Mouse (Mus musculus): ENCODE results near the gene Sdc3. TPM values are rescaled to one million over a fixed set of nuclear protein-coding genes. Genes with fewer than 3 reads are reported as not detected.

Sdc3 gene
- 117 and 130 TPM in 2 replicates for polyA plus RNA-seq (2015; fragmentation: Nextera tagmentation; extraction: Ambion mirVana)

DNA sequence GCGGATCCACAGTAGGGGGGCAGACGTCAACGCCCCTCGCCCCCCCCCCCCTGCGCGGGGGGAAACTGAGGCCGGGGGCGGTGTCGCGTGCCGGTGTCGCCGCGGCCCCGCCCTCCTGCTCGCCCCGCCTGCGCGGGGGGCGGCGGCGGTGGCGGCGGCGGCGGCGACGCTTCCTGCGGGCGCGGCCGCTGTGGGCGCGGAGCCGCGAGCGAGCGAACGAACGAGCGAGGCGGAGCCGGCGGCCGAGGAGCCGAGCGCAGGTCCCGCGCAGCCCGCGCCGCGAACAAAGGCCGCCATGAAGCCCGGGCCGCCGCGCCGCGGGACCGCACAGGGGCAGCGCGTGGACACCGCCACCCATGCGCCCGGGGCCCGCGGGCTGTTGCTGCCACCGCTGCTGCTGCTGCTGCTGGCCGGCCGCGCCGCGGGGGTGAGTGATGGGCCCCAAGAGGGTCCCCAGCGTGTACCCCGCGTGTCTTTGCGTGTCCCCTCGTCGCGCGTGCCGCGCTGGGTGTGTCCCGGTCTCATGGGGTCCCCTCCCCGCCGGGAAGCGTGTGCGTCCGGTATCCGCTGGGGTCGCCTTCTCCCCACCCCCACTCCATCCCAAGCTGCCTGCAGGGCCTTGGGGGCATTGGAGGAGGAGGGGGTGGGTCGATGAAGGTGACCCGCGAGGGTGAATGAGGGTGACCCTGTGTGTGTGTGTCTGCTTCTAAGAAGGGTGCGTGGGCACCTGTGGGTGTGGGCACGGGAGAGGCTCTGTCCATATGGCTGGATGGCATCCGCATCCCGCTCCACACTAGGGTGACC, at the start of gene Sdc3:
Gene Sdc3 (plus strand): TSS at position 162 of the 804 bp plus-strand sequence.
- peak within 1 kb of the TSS; percentile 84 for H3K27ac ChIP-seq (replicated peaks)

DNA sequence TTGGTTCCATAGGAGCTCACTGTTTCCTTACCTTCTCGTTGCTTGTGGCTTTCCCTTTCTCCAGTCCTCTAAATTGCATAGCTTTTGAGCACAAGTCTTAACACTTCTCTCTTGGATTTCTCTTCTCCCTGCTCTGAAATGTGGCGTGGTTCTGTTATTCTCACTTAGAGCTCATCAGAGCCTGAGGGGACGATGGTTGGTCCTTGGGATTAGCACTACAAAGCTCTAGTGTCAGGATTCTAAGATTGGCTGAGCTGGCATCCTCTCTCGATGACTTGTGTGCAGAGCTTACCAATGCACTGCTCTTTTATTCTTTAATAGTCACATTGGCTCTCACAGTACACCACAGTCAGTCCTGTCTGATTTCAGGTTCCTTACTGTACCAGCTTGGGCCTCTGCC, 48.3 kb upstream of the Sdc3 start:
- ATAC-seq (ENCODE audit: low FRiP score), result no peak
- H3K36me3 ChIP-seq, result peaks cover 43% of the 10 kb centered on the region

More for the DNA sequence above, at the start of gene Sdc3:
- peaks cover 52% of the 10 kb centered on the region for H3K4me1 ChIP-seq
- peak within 1 kb of the TSS; percentile 97 for H3K9ac ChIP-seq (replicated peaks)
- H3K36me3 ChIP-seq, result no peaks in the 10 kb centered on the region
- peak within 1 kb of the TSS; percentile 79 for H3K4me3 ChIP-seq (replicated peaks)
- ATAC-seq (ENCODE audit: low FRiP score), result peak; percentile 56
- under 1% methylated on average over 87 of the region's 99 CpGs for WGBS
- no peaks in the 10 kb centered on the region for H3K27me3 ChIP-seq (replicated peaks)
- peak within 1 kb of the TSS; percentile 92 for H3K4me2 ChIP-seq
- H3K9me3 ChIP-seq (replicated peaks), result no peaks in the 10 kb centered on the region

DNA sequence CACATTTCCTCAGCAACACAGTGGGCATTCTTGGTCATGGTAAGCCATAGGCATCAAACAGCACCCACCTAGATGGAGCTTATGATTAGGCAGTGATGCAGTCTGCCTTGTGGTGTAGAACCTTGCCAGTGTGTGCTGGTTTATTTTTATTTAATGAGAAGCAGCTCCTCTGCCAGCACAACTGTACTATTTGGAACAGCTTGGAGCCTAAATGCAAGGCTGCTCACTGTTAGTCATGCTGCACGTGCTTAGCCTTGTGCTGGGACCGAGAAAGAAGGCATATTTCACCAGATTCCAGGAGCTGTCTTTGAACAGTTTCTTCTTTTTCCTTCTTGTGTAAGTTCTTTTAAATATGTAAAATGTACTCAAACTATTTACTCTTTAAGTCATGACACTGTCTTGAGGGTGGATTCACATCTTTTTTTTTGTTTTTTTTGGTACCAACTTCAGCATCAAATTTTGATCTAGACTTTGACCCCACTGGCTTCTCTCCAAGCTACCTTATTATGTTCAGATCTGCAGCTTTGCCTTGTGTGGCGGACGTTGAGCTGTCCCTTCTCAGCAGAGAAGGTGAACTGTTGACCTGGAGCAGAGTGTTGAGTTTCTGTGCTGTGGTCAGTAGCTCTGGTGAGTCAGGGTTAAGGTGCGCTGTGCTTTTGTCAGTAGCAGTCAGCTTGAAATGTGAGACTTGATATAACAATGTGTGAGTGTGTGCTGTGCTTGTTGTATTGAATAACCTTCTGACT, 46.6 kb upstream of the Sdc3 start:
- H3K36me3 ChIP-seq, result peaks cover 57% of the 10 kb centered on the region

More for the DNA sequence above, 48.3 kb upstream of the Sdc3 start:
- 80% methylated on average over 4 of the region's 4 CpGs for WGBS
- Histone ChIP-seq H3K27ac (replicated peaks) (peak overlapping the region; percentile 29; the same call in 1 of the 2 replicates), H3K4me3 (replicated peaks) (no peak overlapping the region), H3K4me1 (peaks cover 13% of the 10 kb centered on the region; the same call in 1 of the 2 replicates), H3K9ac (replicated peaks) (no peak overlapping the region), H3K27me3 (replicated peaks) (no peaks in the 10 kb centered on the region), H3K4me2 (no peak overlapping the region), H3K9me3 (replicated peaks) (no peaks in the 10 kb centered on the region)

DNA sequence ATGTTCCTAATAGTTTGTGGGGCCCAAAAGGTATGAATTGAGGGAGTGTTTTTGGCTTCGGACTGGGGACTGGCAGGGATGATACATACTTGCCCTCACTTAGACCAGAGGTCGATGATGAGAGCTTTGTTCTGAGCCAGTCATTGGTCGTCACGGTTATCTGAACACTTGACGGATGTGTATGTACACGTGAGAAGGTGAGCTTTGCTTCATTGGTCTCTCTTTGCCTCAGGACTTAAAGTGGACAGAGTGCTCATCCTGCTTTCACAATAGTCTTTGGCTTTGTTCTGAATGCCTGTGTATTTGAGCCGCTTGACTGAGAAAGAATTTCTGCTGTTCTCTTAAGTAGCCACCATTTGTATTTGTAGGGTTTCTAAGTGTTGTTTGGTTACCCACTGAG, 42.8 kb upstream of the Sdc3 start:
- Histone ChIP-seq H3K9ac (replicated peaks) (no peak overlapping the region), H3K4me1 (0 out of 2 replicates have a peak, but pooled peaks cover 3% of the 10 kb centered on the region), H3K4me3 (replicated peaks) (no peak overlapping the region), H3K27me3 (replicated peaks) (no peaks in the 10 kb centered on the region), H3K36me3 (peaks cover 74% of the 10 kb centered on the region), H3K4me2 (no peak overlapping the region), H3K27ac (replicated peaks) (no peak overlapping the region), H3K9me3 (replicated peaks) (no peaks in the 10 kb centered on the region)
- no peak for ATAC-seq (ENCODE audit: low FRiP score)
- WGBS, result 65% methylated on average over 7 of the region's 7 CpGs

More for the DNA sequence above, 46.6 kb upstream of the Sdc3 start:
- Histone ChIP-seq H3K27me3 (replicated peaks) (no peaks in the 10 kb centered on the region), H3K9ac (replicated peaks) (no peak overlapping the region), H3K4me1 (peaks cover 13% of the 10 kb centered on the region; the same call in 1 of the 2 replicates), H3K4me2 (no peak overlapping the region), H3K4me3 (replicated peaks) (no peak overlapping the region), H3K27ac (replicated peaks) (no peak overlapping the region), H3K9me3 (replicated peaks) (no peaks in the 10 kb centered on the region)
- ATAC-seq (ENCODE audit: low FRiP score), result no peak
- 74% methylated on average over 5 of the region's 5 CpGs for WGBS

DNA sequence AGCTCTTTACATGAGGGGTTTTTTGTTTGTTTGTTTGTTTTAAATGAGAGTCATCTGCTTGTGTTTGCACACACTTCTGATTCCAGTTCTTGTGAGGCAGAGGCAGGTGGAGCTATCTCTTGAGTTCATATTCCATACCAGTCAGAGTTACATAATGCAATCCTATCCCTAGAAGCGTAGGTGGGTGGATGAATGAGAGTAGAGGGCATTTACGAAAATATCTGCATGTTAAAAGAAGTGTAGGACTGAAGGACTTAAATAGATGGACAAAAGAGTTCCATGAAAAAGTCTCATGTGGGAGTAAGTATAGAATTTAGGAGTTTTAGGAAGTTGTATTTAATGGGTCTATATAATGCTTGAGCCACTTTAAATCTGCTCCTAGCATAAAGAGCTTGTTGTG, 40.4 kb upstream of the Sdc3 start:
- WGBS, result 95% methylated on average over 2 of the region's 2 CpGs
- Histone ChIP-seq H3K4me2 (no peak overlapping the region), H3K9me3 (replicated peaks) (no peaks in the 10 kb centered on the region), H3K27ac (replicated peaks) (no peak overlapping the region), H3K9ac (replicated peaks) (no peak overlapping the region), H3K4me1 (peaks cover 7% of the 10 kb centered on the region; the same call in 1 of the 2 replicates), H3K36me3 (peaks cover 75% of the 10 kb centered on the region), H3K4me3 (replicated peaks) (no peak overlapping the region), H3K27me3 (replicated peaks) (no peaks in the 10 kb centered on the region)
- no peak for ATAC-seq (ENCODE audit: low FRiP score)

DNA sequence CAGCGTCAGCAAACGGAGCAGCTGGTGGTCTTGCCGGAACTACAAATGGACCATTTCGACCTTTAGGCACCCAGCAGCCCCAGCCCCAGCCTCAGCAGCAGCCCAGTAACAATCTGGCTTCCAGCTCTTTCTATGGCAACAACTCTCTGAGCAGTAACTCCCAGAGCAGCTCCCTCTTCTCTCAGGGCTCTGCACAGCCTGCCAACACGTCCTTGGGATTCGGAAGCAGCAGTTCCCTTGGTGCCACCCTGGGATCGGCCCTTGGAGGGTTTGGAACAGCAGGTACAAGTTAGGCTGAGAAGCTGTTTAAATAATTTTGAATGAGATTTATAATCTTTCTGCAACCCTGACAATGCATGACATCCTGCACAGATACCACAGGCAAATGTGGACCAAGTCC, 39.7 kb upstream of the Sdc3 start:
- no peaks in the 10 kb centered on the region for H3K9me3 ChIP-seq (replicated peaks)
- no peak for ATAC-seq (ENCODE audit: low FRiP score)
- no peak overlapping the region for H3K4me2 ChIP-seq
- no peaks in the 10 kb centered on the region for H3K27me3 ChIP-seq (replicated peaks)
- no peak overlapping the region for H3K9ac ChIP-seq (replicated peaks)
- no peak overlapping the region for H3K27ac ChIP-seq (replicated peaks)
- peaks cover 71% of the 10 kb centered on the region for H3K36me3 ChIP-seq
- H3K4me3 ChIP-seq (replicated peaks), result no peak overlapping the region
- WGBS, result 82% methylated on average over 7 of the region's 7 CpGs
- peaks cover 7% of the 10 kb centered on the region; the same call in 1 of the 2 replicates for H3K4me1 ChIP-seq

DNA sequence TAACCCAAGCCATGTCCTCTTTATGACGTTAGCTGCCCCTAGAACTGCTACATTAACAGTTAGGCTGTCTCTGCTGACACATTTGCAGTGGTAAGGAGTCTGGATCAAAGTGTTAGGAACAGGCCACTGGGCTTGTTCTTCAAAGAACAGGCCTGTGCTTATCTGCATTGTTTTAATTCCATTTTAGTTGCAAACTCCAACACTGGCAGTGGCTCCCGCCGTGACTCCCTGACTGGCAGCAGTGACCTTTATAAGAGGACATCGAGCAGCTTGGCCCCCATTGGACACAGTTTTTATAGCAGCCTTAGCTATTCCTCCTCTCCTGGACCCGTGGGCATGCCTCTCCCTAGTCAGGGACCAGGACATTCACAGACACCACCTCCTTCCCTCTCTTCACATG, 38.6 kb upstream of the Sdc3 start:
- WGBS, result 70% methylated on average over 5 of the region's 5 CpGs
- H3K27me3 ChIP-seq (replicated peaks), result no peaks in the 10 kb centered on the region
- H3K9me3 ChIP-seq (replicated peaks), result no peaks in the 10 kb centered on the region
- H3K27ac ChIP-seq (replicated peaks), result no peak overlapping the region
- ATAC-seq (ENCODE audit: low FRiP score), result no peak
- H3K36me3 ChIP-seq, result peaks cover 67% of the 10 kb centered on the region
- H3K9ac ChIP-seq (replicated peaks), result no peak overlapping the region
- peaks cover 7% of the 10 kb centered on the region; the same call in 1 of the 2 replicates for H3K4me1 ChIP-seq
- no peak overlapping the region for H3K4me2 ChIP-seq
- no peak overlapping the region for H3K4me3 ChIP-seq (replicated peaks)

DNA sequence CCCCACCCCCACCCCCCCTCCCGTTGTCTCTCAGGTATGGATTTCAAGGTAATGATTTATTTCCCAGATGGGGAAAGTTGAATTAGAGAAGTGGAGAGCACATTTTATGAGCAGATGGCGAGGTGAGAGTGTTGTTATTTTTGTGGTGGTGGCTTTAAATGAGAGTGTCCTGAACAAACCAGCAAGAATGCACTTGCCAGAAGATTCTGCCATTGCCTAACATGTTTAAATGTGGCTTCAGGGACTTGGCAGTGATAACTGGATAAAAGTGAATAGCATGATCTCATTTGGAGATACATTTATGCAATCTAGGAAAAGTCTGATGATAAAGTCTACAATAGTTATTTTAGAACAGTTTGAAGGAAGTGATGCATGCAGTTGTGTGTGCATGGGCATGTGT, 37.6 kb upstream of the Sdc3 start:
- Histone ChIP-seq H3K9ac (replicated peaks) (no peak overlapping the region), H3K4me2 (no peak overlapping the region), H3K27me3 (replicated peaks) (no peaks in the 10 kb centered on the region), H3K4me1 (peaks cover 7% of the 10 kb centered on the region; the same call in 1 of the 2 replicates), H3K36me3 (peaks cover 70% of the 10 kb centered on the region), H3K9me3 (replicated peaks) (no peaks in the 10 kb centered on the region), H3K27ac (replicated peaks) (no peak overlapping the region), H3K4me3 (replicated peaks) (no peak overlapping the region)
- WGBS, result 65% methylated on average over 2 of the region's 2 CpGs
- ATAC-seq (ENCODE audit: low FRiP score), result no peak

DNA sequence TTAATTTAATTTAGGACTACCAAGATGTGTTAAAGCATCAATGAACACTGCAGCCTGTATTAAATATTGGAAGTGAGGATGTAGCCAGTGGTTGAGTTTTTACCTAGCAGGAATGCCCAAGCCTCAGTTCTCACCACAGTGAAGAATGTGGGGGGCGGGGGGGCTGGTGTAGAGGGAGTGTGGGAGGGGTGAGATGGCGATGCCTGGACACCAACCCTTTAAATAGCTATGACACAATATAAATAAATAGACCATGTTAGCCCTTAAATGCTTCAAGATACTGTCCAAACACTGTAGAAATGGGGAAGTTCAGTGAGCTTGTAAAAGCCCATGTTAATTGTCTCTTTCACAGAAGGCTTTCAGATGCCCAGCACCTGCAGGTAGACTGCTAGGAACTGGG, 32.5 kb upstream of the Sdc3 start:
- Histone ChIP-seq H3K4me2 (no peak overlapping the region), H3K27me3 (replicated peaks) (no peaks in the 10 kb centered on the region), H3K9ac (replicated peaks) (no peak overlapping the region), H3K4me1 (peaks cover 7% of the 10 kb centered on the region; the same call in 1 of the 2 replicates), H3K4me3 (replicated peaks) (no peak overlapping the region), H3K36me3 (peaks cover 54% of the 10 kb centered on the region), H3K27ac (replicated peaks) (no peak overlapping the region), H3K9me3 (replicated peaks) (no peaks in the 10 kb centered on the region)
- ATAC-seq (ENCODE audit: low FRiP score), result no peak
- WGBS, result 92% methylated on average over 2 of the region's 2 CpGs

DNA sequence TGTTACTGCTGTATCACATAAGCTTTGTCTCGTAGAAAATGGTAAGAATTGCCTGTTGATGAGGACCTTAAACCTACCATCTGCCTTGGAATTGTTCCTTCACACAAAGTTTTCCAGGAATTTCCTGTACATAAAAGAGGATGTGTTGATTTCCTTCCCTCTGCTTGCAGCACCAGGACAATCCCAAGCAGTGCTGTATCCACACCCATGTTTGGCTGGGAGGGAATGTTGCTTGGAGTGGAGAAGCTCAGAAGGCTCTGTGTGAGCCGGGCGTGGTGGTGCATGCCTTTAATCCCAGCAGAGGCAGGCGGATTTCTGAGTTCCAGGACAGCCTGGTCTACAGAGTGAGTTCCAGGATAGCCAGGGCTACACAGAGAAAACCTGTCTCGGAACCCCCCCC, 30.5 kb upstream of the Sdc3 start:
- H3K4me1 ChIP-seq, result no peaks in the 10 kb centered on the region
- no peak overlapping the region for H3K4me3 ChIP-seq (replicated peaks)
- H3K9me3 ChIP-seq (replicated peaks), result no peaks in the 10 kb centered on the region
- no peaks in the 10 kb centered on the region for H3K27me3 ChIP-seq (replicated peaks)
- H3K27ac ChIP-seq (replicated peaks), result no peak overlapping the region
- H3K9ac ChIP-seq (replicated peaks), result no peak overlapping the region
- 91% methylated on average over 5 of the region's 5 CpGs for WGBS
- peaks cover 64% of the 10 kb centered on the region for H3K36me3 ChIP-seq
- no peak overlapping the region for H3K4me2 ChIP-seq
- no peak for ATAC-seq (ENCODE audit: low FRiP score)

DNA sequence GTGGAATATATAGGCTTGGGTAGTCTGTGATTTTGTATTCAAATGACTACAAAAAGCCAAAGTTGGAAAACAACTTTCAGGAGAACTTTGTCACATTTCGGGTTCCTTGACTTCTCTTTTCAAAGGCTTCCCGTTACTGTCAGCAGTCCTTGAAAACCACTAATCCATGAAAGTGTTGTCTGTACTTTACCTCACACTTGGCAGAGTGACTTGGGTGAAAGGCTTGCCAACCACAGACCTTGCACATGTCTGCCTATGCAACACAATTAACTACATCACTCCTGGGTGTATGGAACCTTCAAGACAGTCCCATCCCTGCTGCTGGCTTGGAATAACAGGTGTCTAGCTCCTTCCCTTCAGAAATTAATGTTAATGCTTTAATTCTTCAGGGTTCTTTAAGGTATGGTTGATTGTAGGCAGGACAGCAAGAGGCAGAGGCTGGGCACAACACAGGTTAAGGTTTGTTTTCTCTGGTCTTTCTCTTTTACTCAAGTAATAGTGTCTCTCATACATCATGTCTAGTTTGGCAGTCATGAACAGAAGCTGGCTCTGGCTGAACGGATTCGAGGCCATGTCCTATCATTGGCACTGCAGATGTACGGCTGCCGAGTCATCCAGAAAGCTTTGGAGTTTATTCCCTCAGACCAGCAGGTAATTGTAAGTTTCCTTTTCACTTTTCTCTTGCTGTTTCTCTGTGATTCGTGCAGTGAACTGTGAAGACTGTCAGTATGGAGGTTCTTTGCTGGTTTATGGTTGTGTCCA, 26.8 kb upstream of the Sdc3 start:
- WGBS, result 88% methylated on average over 7 of the region's 7 CpGs
- Histone ChIP-seq H3K4me2 (no peak overlapping the region), H3K9ac (replicated peaks) (no peak overlapping the region), H3K4me3 (replicated peaks) (no peak overlapping the region), H3K4me1 (no peaks in the 10 kb centered on the region), H3K9me3 (replicated peaks) (no peaks in the 10 kb centered on the region), H3K27me3 (replicated peaks) (no peaks in the 10 kb centered on the region), H3K27ac (replicated peaks) (no peak overlapping the region), H3K36me3 (peaks cover 55% of the 10 kb centered on the region)
- ATAC-seq (ENCODE audit: low FRiP score), result no peak
